Mouse (Mus musculus): ENCODE data around the gene Trmt112. TPM values are rescaled to one million over a fixed set of nuclear protein-coding genes. Genes with fewer than 3 reads are reported as not detected.

Trmt112 gene
- total RNA-seq, 1 experiment: 105 TPM

DNA sequence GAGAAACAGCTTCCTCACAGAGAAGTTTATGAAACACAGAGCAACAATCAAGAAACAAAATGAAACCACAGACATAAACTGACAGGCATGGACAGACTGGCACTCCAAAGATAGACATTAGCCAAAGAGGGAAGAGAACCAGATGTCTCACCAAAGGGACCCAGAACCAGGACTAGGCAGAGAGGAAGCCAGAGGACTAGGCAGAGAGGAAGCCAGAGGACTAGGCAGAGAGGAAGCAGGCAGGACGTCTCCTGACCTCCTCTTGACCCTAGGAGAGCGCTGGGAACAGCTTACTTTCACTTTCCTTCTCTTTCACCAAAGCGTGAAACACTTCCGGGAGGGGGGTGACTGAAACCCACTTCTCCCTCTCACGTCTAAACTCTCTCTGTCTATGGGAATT lies 40.1 kb upstream of the Trmt112 start:
- Histone ChIP-seq H3K9ac (ENCODE audit: insufficient read depth, low read depth, low read length, poor library complexity, severe bottlenecking) (no peak overlapping the region; the same call in 1 of the 2 replicates), H3K4me1 (ENCODE audit: control insufficient read depth in 2 of 2, insufficient read depth in 2 of 2, low read length in 2 of 2, poor library complexity in 1 of 2) (peaks cover 2% of the 10 kb centered on the region in 2 experiments; a peak in 1 of 4 replicates), H3K4me3 (ENCODE audit: insufficient read depth in 1 of 2, low read depth in 1 of 2, low read length in 2 of 2, poor library complexity in 1 of 2, severe bottlenecking in 1 of 2) (no peak overlapping the region), H3K27ac (ENCODE audit: insufficient read depth, low read depth, low read length, poor library complexity, severe bottlenecking) (no peak overlapping the region), H3K36me3 (ENCODE audit: control insufficient read depth, insufficient read depth, low read length, poor library complexity, severe bottlenecking) (no peaks in the 10 kb centered on the region), H3K9me3 (ENCODE audit: control insufficient read depth, insufficient read depth, low read depth, low read length) (no peaks in the 10 kb centered on the region)
- DNase-seq (ENCODE audit: low read depth, low spot score): no peak
- no peak for TF ChIP-seq HCFC1 (IDR thresholded peaks at IDR 0.05; ENCODE audit: borderline replicate concordance, insufficient read depth, low read length)
- no peak for TF ChIP-seq ZNF384 (IDR thresholded peaks at IDR 0.05; ENCODE audit: low read depth, low read length)
- no peak for TF ChIP-seq ZC3H11A (IDR thresholded peaks at IDR 0.05; ENCODE audit: borderline replicate concordance, low read depth, low read length)
- no peak for TF ChIP-seq CHD2 (IDR thresholded peaks at IDR 0.05; ENCODE audit: low read depth, low read length)
- no peak for TF ChIP-seq MAFK (IDR thresholded peaks at IDR 0.05; ENCODE audit: insufficient read depth, low read depth, low read length)
- in situ Hi-C loops (cut with MboI; ENCODE audit: low sequenced_read_pairs in 2 of 2, unreplicated experiment in 2 of 2): no loop called here

DNA sequence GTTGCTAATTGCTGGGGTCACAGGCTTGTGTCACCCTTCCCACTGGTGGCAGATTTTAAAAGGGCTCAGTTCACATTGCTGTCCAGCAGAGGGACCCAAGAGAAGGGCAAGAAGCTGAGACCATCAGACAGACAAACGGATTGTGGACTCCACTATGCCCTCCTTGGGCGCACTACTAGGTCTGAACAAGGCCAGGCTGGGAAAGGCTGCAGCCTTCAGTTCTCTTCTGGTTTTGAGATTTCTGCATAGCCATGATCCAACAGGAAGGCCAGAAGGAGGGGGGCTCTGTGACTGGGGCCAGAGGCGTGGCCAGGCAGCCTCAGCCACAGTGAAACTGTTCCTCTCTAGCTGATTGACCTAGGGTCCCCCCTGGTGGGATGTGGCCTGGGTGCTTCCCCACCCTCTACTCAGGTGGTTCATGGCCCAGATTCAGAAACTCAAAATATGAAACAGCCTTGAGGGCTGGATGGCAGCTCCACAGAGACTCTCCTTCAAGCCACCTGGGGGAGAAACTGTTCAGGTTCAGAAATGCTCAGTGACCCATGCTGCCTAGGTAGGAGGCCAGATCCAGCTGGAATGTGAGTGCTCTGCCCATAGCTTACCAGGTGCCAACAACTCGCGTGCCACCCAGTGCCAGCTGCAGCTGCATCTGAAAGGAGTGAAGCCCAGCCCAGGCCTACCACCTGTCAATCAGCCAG lies 37.8 kb upstream of the Trmt112 start:
- Histone ChIP-seq H3K36me3 (ENCODE audit: control insufficient read depth, insufficient read depth, low read length, poor library complexity, severe bottlenecking) (no peaks in the 10 kb centered on the region), H3K9me3 (ENCODE audit: control insufficient read depth, insufficient read depth, low read depth, low read length) (no peaks in the 10 kb centered on the region), H3K27ac (ENCODE audit: insufficient read depth, low read depth, low read length, poor library complexity, severe bottlenecking) (no peak overlapping the region), H3K4me1 (ENCODE audit: control insufficient read depth in 2 of 2, insufficient read depth in 2 of 2, low read length in 2 of 2, poor library complexity in 1 of 2) (peaks cover 2% of the 10 kb centered on the region in 2 experiments; a peak in 1 of 4 replicates), H3K4me3 (ENCODE audit: insufficient read depth in 1 of 2, low read depth in 1 of 2, low read length in 2 of 2, poor library complexity in 1 of 2, severe bottlenecking in 1 of 2) (no peak overlapping the region), H3K9ac (ENCODE audit: insufficient read depth, low read depth, low read length, poor library complexity, severe bottlenecking) (no peak overlapping the region)
- in situ Hi-C loops (cut with MboI; ENCODE audit: low sequenced_read_pairs in 2 of 2, unreplicated experiment in 2 of 2): no loop called here
- TF ChIP-seq CHD2 (IDR thresholded peaks at IDR 0.05; ENCODE audit: low read depth, low read length): no peak
- TF ChIP-seq ZC3H11A (IDR thresholded peaks at IDR 0.05; ENCODE audit: borderline replicate concordance, low read depth, low read length): peak; percentile 24; the same call in 1 of the 2 replicates
- no peak for DNase-seq (ENCODE audit: low read depth, low spot score)

DNA sequence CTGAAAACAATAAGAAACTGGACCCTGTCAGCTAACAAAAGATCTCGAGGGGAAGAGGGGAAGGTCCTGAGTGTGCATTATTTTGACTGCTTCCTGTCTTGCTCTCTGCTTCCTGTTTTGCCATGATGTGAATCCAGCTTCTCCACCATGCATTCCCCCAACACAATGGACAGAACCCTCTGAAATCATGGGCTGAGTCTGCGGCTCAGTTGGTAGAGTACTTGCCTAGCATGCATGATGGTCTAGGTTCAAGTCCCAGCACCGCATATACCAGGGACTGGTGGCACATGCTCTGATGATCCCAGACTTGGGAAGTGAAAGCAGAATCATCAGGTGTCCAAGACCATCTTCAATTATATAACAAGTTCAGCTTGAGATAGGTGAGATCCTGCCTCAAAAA lies 36.8 kb upstream of the Trmt112 start:
- H3K9ac ChIP-seq (ENCODE audit: insufficient read depth, low read depth, low read length, poor library complexity, severe bottlenecking): no peak overlapping the region
- no peak overlapping the region for H3K27ac ChIP-seq (ENCODE audit: insufficient read depth, low read depth, low read length, poor library complexity, severe bottlenecking)
- no peaks in the 10 kb centered on the region for H3K36me3 ChIP-seq (ENCODE audit: control insufficient read depth, insufficient read depth, low read length, poor library complexity, severe bottlenecking)
- in situ Hi-C loops (cut with MboI; ENCODE audit: low sequenced_read_pairs in 2 of 2, unreplicated experiment in 2 of 2): no loop called here
- H3K4me3 ChIP-seq (ENCODE audit: insufficient read depth in 1 of 2, low read depth in 1 of 2, low read length in 2 of 2, poor library complexity in 1 of 2, severe bottlenecking in 1 of 2): no peak overlapping the region
- DNase-seq (ENCODE audit: low read depth, low spot score): no peak
- H3K4me1 ChIP-seq (ENCODE audit: control insufficient read depth in 2 of 2, insufficient read depth in 2 of 2, low read length in 2 of 2, poor library complexity in 1 of 2): peaks cover 2% of the 10 kb centered on the region in 2 experiments; a peak in 1 of 4 replicates
- H3K9me3 ChIP-seq (ENCODE audit: control insufficient read depth, insufficient read depth, low read depth, low read length): no peaks in the 10 kb centered on the region
- TF ChIP-seq ZC3H11A (IDR thresholded peaks at IDR 0.05; ENCODE audit: borderline replicate concordance, low read depth, low read length) (no peak), MAFK (IDR thresholded peaks at IDR 0.05; ENCODE audit: insufficient read depth, low read depth, low read length) (no peak), HCFC1 (IDR thresholded peaks at IDR 0.05; ENCODE audit: borderline replicate concordance, insufficient read depth, low read length) (no peak), ZNF384 (IDR thresholded peaks at IDR 0.05; ENCODE audit: low read depth, low read length) (no peak), CHD2 (IDR thresholded peaks at IDR 0.05; ENCODE audit: low read depth, low read length) (no peak)

DNA sequence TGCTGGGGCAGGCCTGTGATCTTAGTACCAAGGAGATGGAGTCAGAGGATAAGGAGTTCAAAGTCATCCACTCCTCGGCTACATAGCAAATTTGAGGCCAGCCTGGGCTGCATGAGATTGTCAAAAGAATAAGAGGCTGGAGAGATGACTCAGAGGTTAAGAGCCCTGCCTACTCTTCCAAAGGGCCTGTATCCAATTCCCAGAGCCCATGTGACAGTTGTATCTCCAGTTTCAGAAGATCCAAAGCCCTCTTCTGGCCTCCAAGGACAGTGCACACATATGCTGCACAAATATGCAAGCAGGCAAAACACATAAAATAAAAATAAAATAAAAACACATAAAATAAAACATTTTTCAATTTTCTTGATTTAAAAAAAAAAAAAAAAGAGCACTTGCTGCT lies 35.2 kb upstream of the Trmt112 start:
- no peak for DNase-seq (ENCODE audit: low read depth, low spot score)
- peaks cover under 1 to 2% of the 10 kb centered on the region in 2 experiments; a peak in 1 of 4 replicates for H3K4me1 ChIP-seq (ENCODE audit: control insufficient read depth in 2 of 2, insufficient read depth in 2 of 2, low read length in 2 of 2, poor library complexity in 1 of 2)
- no peak overlapping the region for H3K27ac ChIP-seq (ENCODE audit: insufficient read depth, low read depth, low read length, poor library complexity, severe bottlenecking)
- in situ Hi-C loops (cut with MboI; ENCODE audit: low sequenced_read_pairs in 2 of 2, unreplicated experiment in 2 of 2): no loop called here
- no peak overlapping the region for H3K4me3 ChIP-seq (ENCODE audit: insufficient read depth in 1 of 2, low read depth in 1 of 2, low read length in 2 of 2, poor library complexity in 1 of 2, severe bottlenecking in 1 of 2)
- H3K9me3 ChIP-seq (ENCODE audit: control insufficient read depth, insufficient read depth, low read depth, low read length): no peaks in the 10 kb centered on the region
- H3K9ac ChIP-seq (ENCODE audit: insufficient read depth, low read depth, low read length, poor library complexity, severe bottlenecking): no peak overlapping the region
- TF ChIP-seq HCFC1 (IDR thresholded peaks at IDR 0.05; ENCODE audit: borderline replicate concordance, insufficient read depth, low read length) (no peak), ZNF384 (IDR thresholded peaks at IDR 0.05; ENCODE audit: low read depth, low read length) (no peak), CHD2 (IDR thresholded peaks at IDR 0.05; ENCODE audit: low read depth, low read length) (no peak), ZC3H11A (IDR thresholded peaks at IDR 0.05; ENCODE audit: borderline replicate concordance, low read depth, low read length) (no peak), MAFK (IDR thresholded peaks at IDR 0.05; ENCODE audit: insufficient read depth, low read depth, low read length) (no peak)
- H3K36me3 ChIP-seq (ENCODE audit: control insufficient read depth, insufficient read depth, low read length, poor library complexity, severe bottlenecking): no peaks in the 10 kb centered on the region
